Mouse (Mus musculus): ENCODE data around the gene Olfr718-ps1.

GRCm38 (mm10) chr5:143112281-143113246 lies 34.8 kb downstream of the Olfr718-ps1 start, which contains the start of gene Rnf216:
- peak; percentile 77; the same call in 1 of the 2 replicates for TF ChIP-seq HCFC1 (IDR thresholded peaks at IDR 0.05; ENCODE audit: borderline replicate concordance, insufficient read depth, low read length)
- no peak for TF ChIP-seq ZC3H11A (IDR thresholded peaks at IDR 0.05; ENCODE audit: borderline replicate concordance, low read depth, low read length)
- TF ChIP-seq ZNF384 (IDR thresholded peaks at IDR 0.05; ENCODE audit: low read depth, low read length): no peak
